Mouse (Mus musculus) layer of hippocampus, adult 11-12 months (tissue): ENCODE data around the gene Nrp1.

Experiments used
- DNase-seq: peaks from one replicate; pipeline ENCODE4 v3.0.0; 2022; ENCODE audit warnings: low spot score

The Nrp1 gene

DNA sequence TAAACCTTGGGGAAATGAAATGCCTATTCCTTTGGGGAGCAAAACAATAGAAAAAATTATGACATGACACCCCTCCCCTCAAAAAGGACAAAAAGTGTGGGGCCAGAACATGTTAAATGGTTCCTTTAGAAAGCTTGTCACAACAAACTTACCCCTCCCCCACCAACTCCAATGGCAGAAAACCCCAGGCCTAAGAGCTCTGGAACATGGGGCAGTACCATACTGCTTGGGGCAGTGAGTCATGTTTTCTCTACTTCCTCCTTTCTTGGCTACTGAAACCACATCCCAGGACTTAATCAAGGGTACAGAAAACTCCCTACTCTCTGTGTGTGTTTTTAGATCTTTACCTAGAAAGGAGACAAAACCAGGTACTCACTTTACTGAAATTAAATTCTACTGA is 147.5 kb downstream of the Nrp1 start:
- no peak for DNase-seq

DNA sequence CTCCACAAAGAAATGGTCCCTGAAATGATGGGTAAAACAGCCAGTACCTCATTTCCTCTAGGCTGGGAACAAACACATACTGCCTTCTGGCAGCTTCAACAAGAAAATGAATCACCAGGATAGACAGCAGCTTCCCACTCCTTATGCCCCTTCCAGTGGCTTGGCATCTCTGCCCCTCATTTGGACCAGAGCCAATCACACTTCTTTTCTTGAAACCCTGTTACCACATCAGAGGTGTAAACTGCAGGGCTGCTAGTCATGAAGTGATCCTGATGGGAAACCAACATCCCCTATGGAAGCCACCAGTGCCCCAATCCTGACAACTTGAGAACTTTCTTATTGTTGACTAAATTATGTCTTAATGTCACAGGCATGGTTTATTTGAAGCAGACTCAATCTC is 150.3 kb downstream of the Nrp1 start:
- no peak for DNase-seq

DNA sequence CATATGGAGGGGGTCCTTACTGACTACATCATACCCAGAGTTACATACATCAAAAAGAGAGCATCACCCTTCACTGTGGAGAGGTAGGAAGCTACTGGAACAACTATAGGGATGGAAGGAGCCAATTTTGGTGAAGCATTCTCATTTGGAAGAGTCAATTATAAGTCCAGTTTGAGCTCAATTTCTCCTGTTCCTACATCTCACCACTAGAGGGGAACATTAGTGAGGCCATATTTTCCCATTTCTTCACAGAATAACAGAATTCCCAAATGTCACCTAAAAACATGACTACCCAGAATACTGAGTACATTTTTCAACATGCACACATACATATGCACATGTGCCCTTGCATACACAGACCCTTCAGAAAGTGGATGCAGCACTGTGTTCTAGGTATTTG is 152.6 kb downstream of the Nrp1 start:
- no peak for DNase-seq

DNA sequence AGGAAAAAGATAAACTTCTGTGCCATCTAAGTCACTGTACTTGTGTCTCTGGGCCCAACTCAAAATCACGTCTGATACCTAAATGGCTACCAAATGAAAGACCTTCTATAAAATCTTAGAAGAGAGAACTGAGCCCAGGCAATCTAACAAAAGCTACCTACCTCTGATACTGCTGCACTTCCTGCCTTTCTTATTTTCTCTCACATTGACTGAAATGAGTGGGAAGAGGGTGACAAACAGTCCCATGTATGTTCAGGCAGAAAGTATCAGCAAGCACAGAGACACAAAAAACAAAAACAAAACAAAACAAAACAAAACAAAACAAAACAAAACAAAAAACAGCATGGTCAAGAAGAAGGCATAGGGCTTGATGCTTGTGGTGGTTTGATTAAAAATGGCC is 153.3 kb downstream of the Nrp1 start:
- no peak for DNase-seq

GRCm38 (mm10) chr8:128516846-128517446 is 158.5 kb downstream of the Nrp1 start:
- no peak for DNase-seq

- no peak for DNase-seq
Measured at GRCm38 (mm10) chr8:128517546-128518102, 159.2 kb downstream of the Nrp1 start.

DNA sequence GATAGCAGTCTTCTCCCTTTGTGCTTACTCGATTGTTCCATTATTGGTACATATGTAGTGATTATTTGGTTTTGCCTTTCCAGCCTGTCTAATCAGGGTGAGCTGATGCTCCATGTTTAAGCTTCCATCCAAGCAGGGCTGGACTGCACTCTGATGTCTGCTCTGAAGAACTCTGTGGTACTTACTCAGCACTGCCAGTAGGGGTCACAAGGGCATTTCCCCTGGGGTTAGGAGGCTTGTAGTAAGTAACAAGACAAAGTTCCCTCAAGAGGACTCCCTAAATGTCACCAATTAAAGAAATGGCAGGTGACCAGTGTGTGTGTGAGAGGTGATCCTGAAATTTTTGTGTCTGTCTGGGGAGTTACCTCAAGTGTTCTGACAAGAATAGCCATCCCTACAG is 161.0 kb downstream of the Nrp1 start:
- no peak for DNase-seq

GRCm38 (mm10) chr8:128523825-128524224 is 165.4 kb downstream of the Nrp1 start:
- DNase-seq: no peak

DNA sequence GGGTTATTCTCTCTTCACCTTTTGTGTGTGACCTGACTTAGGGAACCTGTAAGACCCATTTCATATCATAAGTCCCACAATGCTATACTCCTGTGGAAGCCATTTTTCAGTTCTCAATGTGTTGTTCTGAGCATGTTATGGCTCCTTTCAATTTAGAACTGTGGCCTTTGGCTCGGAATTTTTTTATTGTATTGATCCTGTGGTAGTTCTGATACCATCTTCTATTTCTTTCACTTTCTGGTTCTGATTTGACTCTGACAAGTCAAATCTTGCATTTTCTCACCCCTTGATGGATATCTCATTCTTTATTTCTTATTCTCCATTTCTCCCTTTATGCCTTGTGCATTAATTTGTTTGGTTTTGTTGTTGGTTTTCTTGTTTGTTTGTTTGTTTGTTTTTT is 167.5 kb downstream of the Nrp1 start:
- no peak for DNase-seq

GRCm38 (mm10) chr8:128528591-128529383 is 170.4 kb downstream of the Nrp1 start:
- DNase-seq: no peak

DNA sequence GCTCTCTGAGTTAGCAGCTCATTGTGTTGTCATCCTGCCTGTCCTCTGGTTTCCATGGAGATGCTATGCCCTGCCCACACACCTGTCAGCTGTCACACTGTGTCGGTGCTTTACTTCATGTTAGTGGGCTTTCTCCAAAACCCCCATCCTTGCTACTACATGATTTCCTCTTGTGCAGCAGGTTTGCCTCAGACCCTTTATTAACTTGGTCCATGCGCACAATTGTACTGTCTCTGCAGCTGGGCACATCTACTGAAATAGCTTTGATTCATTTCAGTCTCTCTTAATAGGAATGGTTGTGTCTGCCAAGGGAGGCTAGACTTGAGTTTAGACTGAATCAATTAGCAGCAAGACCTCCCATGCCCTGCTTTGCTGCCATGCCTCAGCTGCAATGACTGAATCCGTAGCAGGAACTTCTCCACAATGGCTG is 176.1 kb downstream of the Nrp1 start:
- peak; percentile 15 for DNase-seq

DNA sequence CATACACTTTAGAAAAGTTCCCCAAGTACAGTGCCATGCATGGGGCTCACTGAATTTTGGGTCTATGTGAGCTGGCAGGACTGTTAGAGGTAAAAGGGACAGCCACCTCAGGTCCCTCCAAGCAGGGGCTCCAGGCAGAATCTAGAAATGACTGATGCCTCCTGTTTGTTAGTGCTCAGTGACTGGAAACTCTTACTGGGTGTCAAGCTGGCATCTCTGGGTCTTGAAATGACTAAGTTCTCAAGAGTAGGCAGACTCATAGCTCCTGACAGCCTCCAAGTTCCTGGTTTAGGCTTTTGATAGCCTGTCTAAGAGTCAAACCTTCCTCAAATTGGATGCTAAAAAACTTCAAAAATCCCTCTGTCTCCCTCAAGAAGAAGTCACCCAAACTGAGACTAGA is 177.3 kb downstream of the Nrp1 start:
- no peak for DNase-seq

- DNase-seq: no peak
Measured at GRCm38 (mm10) chr8:128538378-128538777, 180.0 kb downstream of the Nrp1 start.

GRCm38 (mm10) chr8:128541355-128542090 is 183.1 kb downstream of the Nrp1 start:
- DNase-seq: no peak

- no peak for DNase-seq
Measured at GRCm38 (mm10) chr8:128544128-128544846, 185.9 kb downstream of the Nrp1 start.

DNA sequence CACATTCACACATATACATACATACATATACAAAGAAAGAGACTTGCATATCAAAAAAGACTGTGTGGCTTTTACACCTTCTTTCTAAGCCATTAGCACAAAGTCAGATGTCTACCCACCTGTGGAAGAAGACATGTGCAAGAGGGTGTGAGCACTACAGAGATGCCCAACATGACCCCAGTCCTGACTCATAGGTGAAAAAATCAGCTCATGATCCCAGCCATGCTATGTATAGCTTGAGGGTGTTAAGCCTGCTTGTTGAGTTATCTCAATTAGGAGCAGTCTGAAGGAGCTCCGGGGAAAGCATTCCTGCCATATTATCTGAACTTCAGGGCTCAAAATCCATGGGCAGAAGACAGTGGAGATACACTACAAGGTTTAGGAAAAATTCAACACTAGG is 187.9 kb downstream of the Nrp1 start:
- no peak for DNase-seq

- no peak for DNase-seq
Measured at GRCm38 (mm10) chr8:128547361-128547760, 189.0 kb downstream of the Nrp1 start.

- no peak for DNase-seq
Measured at GRCm38 (mm10) chr8:128549738-128550137, 191.3 kb downstream of the Nrp1 start.

- DNase-seq: peak; percentile 74
Measured at GRCm38 (mm10) chr8:128551421-128552139, 193.2 kb downstream of the Nrp1 start.
